Mouse (Mus musculus) liver, embryonic 11.5 days (tissue): ENCODE data around the gene Samd4b. TPM values are rescaled to one million over a fixed set of nuclear protein-coding genes. Genes with fewer than 3 reads are reported as not detected.

Source experiments
- ATAC-seq: fragments of 200-750 bp; cut with Nextera tagmentation; replicated peaks from 2 replicates; pipeline ENCODE4 v1.8.0; 2017; ENCODE audit warnings: moderate number of reproducible peaks, mild to moderate bottlenecking, moderate TSS enrichment, moderate library complexity; ENCODE audit not compliant: low FRiP score
- DNase-seq: peaks from one replicate; pipeline ENCODE4 v3.0.0-alpha.2; 2017; ENCODE audit warnings: low spot score
- H3K27ac ChIP-seq: fragments of 300-500 bp; sonication (generic); 2 replicates; pipeline ENCODE4 v1.5.1; 2014; ENCODE audit warnings: mild to moderate bottlenecking, low read depth, low read length, control low read depth
- H3K27me3 ChIP-seq: fragments of 300-500 bp; sonication (generic); replicated peaks from 2 replicates; pipeline ENCODE4 v1.6.1; 2014; ENCODE audit warnings: low read length, mixed read lengths; ENCODE audit not compliant: control insufficient read depth, insufficient read depth
- H3K36me3 ChIP-seq: fragments of 300-500 bp; sonication (generic); 2 replicates; pipeline ENCODE4 v1.6.1; 2014; ENCODE audit warnings: mild to moderate bottlenecking, low read length, moderate library complexity, mixed read lengths; ENCODE audit not compliant: control insufficient read depth, insufficient read depth
- H3K4me1 ChIP-seq: fragments of 300-500 bp; sonication (generic); replicated peaks from 2 replicates; pipeline ENCODE4 v1.6.1; 2014; ENCODE audit warnings: low read length, mixed read lengths; ENCODE audit not compliant: control insufficient read depth, insufficient read depth
- H3K4me2 ChIP-seq: fragments of 300-500 bp; sonication (generic); 2 replicates; pipeline ENCODE4 v1.6.1; 2014; ENCODE audit warnings: mild to moderate bottlenecking, control low read depth, moderate library complexity
- H3K4me3 ChIP-seq: fragments of 300-500 bp; sonication (generic); 2 replicates; pipeline ENCODE4 v1.5.1; 2014; ENCODE audit warnings: low read depth, low read length, control low read depth
- H3K9ac ChIP-seq: fragments of 300-500 bp; sonication (generic); 2 replicates; pipeline ENCODE4 v1.6.1; 2014; ENCODE audit warnings: low read depth, low read length, control low read depth
- H3K9me3 ChIP-seq: fragments of 300-500 bp; sonication (generic); 2 replicates; pipeline ENCODE4 v1.6.1; 2016; ENCODE audit warnings: low read length, inconsistent platforms, mixed read lengths; ENCODE audit not compliant: control insufficient read depth
- WGBS: fragments of 180-500 bp; shearing (Covaris S2); extraction: QIAGEN DNeasy Blood & Tissue Kit; methylation state at CpG from one replicate; pipeline ENCODE4 v1.1.7; 2014; 5-methylcytosine and 5-hydroxymethylcytosine counted together
- polyA plus RNA-seq: library from polyadenylated mRNA; unstranded; fragments of >200 nt; fragmentation: Nextera tagmentation; extraction: Ambion mirVana; gene quantifications from 2 replicates; pipeline ENCODE4 v1.2.1, GENCODE M21; 2014

Samd4b gene
- polyA plus RNA-seq, 1 experiment from 2014 or later = 18.6 TPM

- Histone ChIP-seq H3K4me2 (no peak overlapping the region), H3K27ac (no peak overlapping the region), H3K9ac (no peak overlapping the region), H3K4me1 (peaks cover 10% of the 10 kb centered on the region), H3K9me3 (no peaks in the 10 kb centered on the region), H3K27me3 (no peaks in the 10 kb centered on the region), H3K36me3 (peaks cover 31% of the 10 kb centered on the region), H3K4me3 (no peak overlapping the region)
- DNase-seq (no peak), ATAC-seq (no peak)
- WGBS = 92% methylated on average over 20 of the region's 20 CpGs
Measured at GRCm38 (mm10) chr7:28361647-28362341, 236.2 kb downstream of the Samd4b start.

- H3K27ac ChIP-seq = no peak overlapping the region
- no peak for ATAC-seq
- no peak for DNase-seq
- H3K27me3 ChIP-seq = no peaks in the 10 kb centered on the region
- 89% methylated on average over 6 of the region's 6 CpGs for WGBS
- no peaks in the 10 kb centered on the region for H3K9me3 ChIP-seq
- peaks cover 31% of the 10 kb centered on the region for H3K36me3 ChIP-seq
- H3K4me2 ChIP-seq = no peak overlapping the region
- H3K4me3 ChIP-seq = no peak overlapping the region
- no peak overlapping the region for H3K9ac ChIP-seq
- peaks cover 10% of the 10 kb centered on the region for H3K4me1 ChIP-seq
Measured at GRCm38 (mm10) chr7:28360291-28360690, 237.7 kb downstream of the Samd4b start.

GRCm38 (mm10) chr7:28359854-28360253 lies 238.1 kb downstream of the Samd4b start:
- Histone ChIP-seq H3K9me3 (no peaks in the 10 kb centered on the region), H3K4me1 (peaks cover 10% of the 10 kb centered on the region), H3K4me2 (no peak overlapping the region), H3K9ac (no peak overlapping the region), H3K4me3 (no peak overlapping the region), H3K27me3 (no peaks in the 10 kb centered on the region), H3K27ac (no peak overlapping the region), H3K36me3 (peaks cover 30% of the 10 kb centered on the region)
- 90% methylated on average over 10 of the region's 10 CpGs for WGBS
- ATAC-seq (no peak), DNase-seq (no peak)

- no peak for ATAC-seq
- 0 out of 2 replicates have a peak overlapping the region, but pooled peaks have one; percentile 2 for H3K27ac ChIP-seq
- H3K9me3 ChIP-seq = no peaks in the 10 kb centered on the region
- peaks cover 13% of the 10 kb centered on the region for H3K4me1 ChIP-seq
- no peak overlapping the region; the same call in 1 of the 2 replicates for H3K4me2 ChIP-seq
- WGBS = 67% methylated on average over 7 of the region's 7 CpGs
- H3K27me3 ChIP-seq = no peaks in the 10 kb centered on the region
- no peak overlapping the region for H3K4me3 ChIP-seq
- peaks cover 32% of the 10 kb centered on the region for H3K36me3 ChIP-seq
- H3K9ac ChIP-seq = no peak overlapping the region
- DNase-seq = no peak
Measured at GRCm38 (mm10) chr7:28358431-28358830, 239.5 kb downstream of the Samd4b start.

- 11% methylated on average over 5 of the region's 5 CpGs for WGBS
- H3K9me3 ChIP-seq = no peaks in the 10 kb centered on the region
- DNase-seq = no peak
- H3K9ac ChIP-seq = no peak overlapping the region
- peaks cover 37% of the 10 kb centered on the region for H3K36me3 ChIP-seq
- peak overlapping the region; percentile 17; the same call in 1 of the 2 replicates for H3K27ac ChIP-seq
- ATAC-seq = peak; percentile 26; the same call in 1 of the 2 replicates
- H3K27me3 ChIP-seq = no peaks in the 10 kb centered on the region
- no peak overlapping the region for H3K4me3 ChIP-seq
- peak overlapping the region; percentile 13 for H3K4me2 ChIP-seq
- H3K4me1 ChIP-seq = peaks cover 15% of the 10 kb centered on the region
Measured at GRCm38 (mm10) chr7:28357984-28358383, 240.0 kb downstream of the Samd4b start.

- H3K4me2 ChIP-seq = peak overlapping the region; percentile 13
- WGBS = 23% methylated on average over 5 of the region's 5 CpGs
- H3K27me3 ChIP-seq = no peaks in the 10 kb centered on the region
- peaks cover 38% of the 10 kb centered on the region for H3K36me3 ChIP-seq
- H3K4me3 ChIP-seq = no peak overlapping the region
- peak overlapping the region; percentile 67 for H3K27ac ChIP-seq
- H3K9ac ChIP-seq = no peak overlapping the region
- no peak for ATAC-seq
- DNase-seq = no peak
- peaks cover 15% of the 10 kb centered on the region for H3K4me1 ChIP-seq
- H3K9me3 ChIP-seq = no peaks in the 10 kb centered on the region
Measured at GRCm38 (mm10) chr7:28356981-28357380, 241.0 kb downstream of the Samd4b start.

- H3K36me3 ChIP-seq = peaks cover 35% of the 10 kb centered on the region
- H3K4me1 ChIP-seq = peaks cover 21% of the 10 kb centered on the region
- no peak overlapping the region for H3K4me3 ChIP-seq
- no peak overlapping the region for H3K27ac ChIP-seq
- no peak overlapping the region for H3K9ac ChIP-seq
- DNase-seq = no peak
- no peak overlapping the region for H3K4me2 ChIP-seq
- no peak for ATAC-seq
- H3K27me3 ChIP-seq = no peaks in the 10 kb centered on the region
- WGBS = 84% methylated on average over 3 of the region's 3 CpGs
- no peaks in the 10 kb centered on the region for H3K9me3 ChIP-seq
Measured at GRCm38 (mm10) chr7:28355221-28355620, 242.7 kb downstream of the Samd4b start.

GRCm38 (mm10) chr7:28354596-28354995 lies 243.3 kb downstream of the Samd4b start:
- H3K27ac ChIP-seq = no peak overlapping the region
- 92% methylated on average over 3 of the region's 3 CpGs for WGBS

GRCm38 (mm10) chr7:28354113-28354581 lies 243.8 kb downstream of the Samd4b start:
- DNase-seq (no peak), ATAC-seq (no peak)
- Histone ChIP-seq H3K4me3 (no peak overlapping the region), H3K27ac (no peak overlapping the region), H3K9ac (no peak overlapping the region), H3K4me1 (peaks cover 30% of the 10 kb centered on the region), H3K9me3 (no peaks in the 10 kb centered on the region), H3K36me3 (peaks cover 32% of the 10 kb centered on the region), H3K4me2 (no peak overlapping the region), H3K27me3 (no peaks in the 10 kb centered on the region)
- 78% methylated on average over 3 of the region's 3 CpGs for WGBS

More at GRCm38 (mm10) chr7:28354596-28354995, 243.3 kb downstream of the Samd4b start:
- no peak for ATAC-seq
- DNase-seq = no peak
- H3K27me3 ChIP-seq = no peaks in the 10 kb centered on the region
- H3K4me2 ChIP-seq = no peak overlapping the region
- H3K36me3 ChIP-seq = peaks cover 32% of the 10 kb centered on the region
- no peak overlapping the region for H3K4me3 ChIP-seq
- H3K4me1 ChIP-seq = peaks cover 25% of the 10 kb centered on the region
- no peaks in the 10 kb centered on the region for H3K9me3 ChIP-seq
- H3K9ac ChIP-seq = no peak overlapping the region
